Mouse (Mus musculus) thymus, postnatal 14 days (tissue): ENCODE data around the gene Ccnd1.
"Not testable (repeated sequence)": the region's sequence is repeated elsewhere in the genome, so short reads cannot be mapped to it uniquely, and the experiment has no call there.

Source experiments
- DNase-seq: peaks from one replicate; pipeline ENCODE4 v3.0.0; 2021

The Ccnd1 gene

GRCm38 (mm10) chr7:144906708-144907397 is 32.9 kb downstream of the Ccnd1 start:
- peak; percentile 59 for DNase-seq

- DNase-seq, result not testable (repeated sequence)
Measured at GRCm38 (mm10) chr7:144905514-144905913, 34.2 kb downstream of the Ccnd1 start.

DNA sequence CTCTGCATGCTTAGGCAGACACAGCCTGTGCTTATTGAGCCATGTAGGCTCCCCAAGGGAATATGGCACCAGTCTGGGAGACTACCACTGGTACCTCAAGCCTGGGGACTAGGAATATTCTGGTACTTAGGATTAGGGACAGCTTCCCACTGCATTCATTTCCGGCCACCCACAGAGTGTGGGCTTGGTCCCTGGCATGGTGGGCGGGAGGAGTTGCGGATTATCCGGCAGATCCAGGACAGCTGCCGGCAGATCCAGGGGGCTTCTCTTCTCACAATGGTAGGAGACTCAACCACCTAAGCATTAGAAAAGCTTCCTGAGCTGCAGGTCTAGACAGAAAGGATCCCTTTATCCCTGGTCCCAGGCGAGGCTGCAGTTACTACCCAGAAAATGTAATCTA is 41.2 kb downstream of the Ccnd1 start:
- no peak for DNase-seq

DNA sequence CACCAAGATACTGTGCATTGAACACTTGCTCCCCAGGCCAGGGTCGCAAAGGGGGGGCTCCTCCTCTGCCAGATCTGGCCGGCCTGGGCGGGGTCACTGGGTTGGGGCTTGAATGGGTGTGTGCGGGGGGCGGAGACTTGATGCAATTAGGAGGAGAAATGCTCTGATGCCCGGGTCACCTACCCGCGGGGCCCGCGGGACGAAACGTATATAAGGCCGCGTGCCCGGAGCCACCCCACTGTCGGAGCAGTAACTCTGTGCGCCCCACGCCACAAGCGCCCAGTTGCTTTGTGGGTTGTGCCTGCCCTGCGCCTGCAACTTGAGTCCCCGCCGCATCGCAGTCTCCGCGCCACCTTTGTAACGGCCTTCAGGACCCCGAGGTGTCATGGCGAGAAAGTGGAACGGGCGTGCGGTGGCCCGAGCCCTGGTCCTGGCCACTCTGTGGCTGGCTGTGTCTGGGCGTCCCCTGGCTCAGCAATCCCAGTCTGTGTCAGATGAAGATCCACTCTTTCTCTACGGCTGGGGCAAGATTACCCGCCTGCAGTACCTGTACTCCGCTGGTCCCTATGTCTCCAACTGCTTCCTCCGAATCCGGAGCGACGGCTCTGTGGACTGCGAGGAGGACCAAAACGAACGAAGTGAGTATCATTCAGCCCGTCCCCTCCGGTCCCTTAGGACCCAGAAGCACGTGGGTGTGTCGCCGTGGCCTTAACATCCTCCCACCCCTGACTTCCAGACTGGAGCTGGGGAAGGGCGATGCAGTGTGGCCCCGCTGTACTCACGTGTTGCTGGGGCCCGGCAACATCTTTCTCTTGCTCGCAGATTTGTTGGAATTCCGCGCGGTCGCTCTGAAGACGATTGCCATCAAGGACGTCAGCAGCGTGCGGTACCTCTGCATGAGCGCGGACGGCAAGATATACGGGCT is 43.2 kb downstream of the Ccnd1 start, which contains the start of gene Fgf15:
Gene Fgf15 (plus strand): TSS at position 238 of the 925 bp plus-strand sequence.
- no peak for DNase-seq

DNA sequence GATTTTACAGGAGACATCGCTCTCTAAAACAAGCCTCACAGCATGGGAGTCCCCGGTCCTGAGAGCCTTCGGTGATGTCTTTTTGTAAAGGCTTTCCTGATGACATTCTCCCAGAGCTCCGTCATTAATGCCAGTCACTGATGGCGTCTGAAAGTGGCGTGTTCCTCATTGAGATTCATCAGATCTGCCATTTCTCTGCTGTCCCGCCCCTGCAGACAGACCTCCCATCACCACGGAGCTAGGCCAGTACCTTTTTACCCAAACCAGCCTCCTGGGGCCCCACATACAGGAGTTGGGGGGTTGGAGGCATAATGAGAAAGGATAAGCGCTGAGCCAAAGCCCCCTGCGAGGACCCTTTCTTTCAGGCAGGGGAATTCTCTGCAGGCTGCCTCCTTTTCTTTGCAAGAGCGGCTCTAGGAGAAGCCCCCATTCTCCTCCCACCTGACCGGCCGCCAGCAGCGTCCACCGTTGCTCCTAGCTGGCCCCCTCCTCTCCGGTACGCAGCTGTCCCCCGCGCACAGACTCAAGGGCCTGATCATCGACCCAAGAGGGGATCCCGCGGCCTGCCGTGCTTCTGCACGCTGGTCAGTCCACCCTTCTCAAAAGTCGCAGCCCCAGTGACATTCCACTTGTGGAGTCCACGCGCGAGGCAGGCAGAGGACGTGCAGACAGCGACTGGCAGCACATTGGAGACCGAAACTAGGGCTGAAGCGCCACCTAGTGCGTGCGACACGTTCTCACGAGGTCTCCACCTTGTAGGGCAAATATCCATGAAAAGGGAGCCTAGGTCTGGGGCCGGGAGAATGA is 44.2 kb downstream of the Ccnd1 start:
- peak; percentile 56 for DNase-seq

- DNase-seq, result no peak
Measured at GRCm38 (mm10) chr7:144894706-144895105, 45.0 kb downstream of the Ccnd1 start.

GRCm38 (mm10) chr7:144894191-144894590 is 45.5 kb downstream of the Ccnd1 start:
- DNase-seq, result peak; percentile 18

- no peak for DNase-seq
Measured at GRCm38 (mm10) chr7:144892322-144892721, 47.4 kb downstream of the Ccnd1 start.

DNA sequence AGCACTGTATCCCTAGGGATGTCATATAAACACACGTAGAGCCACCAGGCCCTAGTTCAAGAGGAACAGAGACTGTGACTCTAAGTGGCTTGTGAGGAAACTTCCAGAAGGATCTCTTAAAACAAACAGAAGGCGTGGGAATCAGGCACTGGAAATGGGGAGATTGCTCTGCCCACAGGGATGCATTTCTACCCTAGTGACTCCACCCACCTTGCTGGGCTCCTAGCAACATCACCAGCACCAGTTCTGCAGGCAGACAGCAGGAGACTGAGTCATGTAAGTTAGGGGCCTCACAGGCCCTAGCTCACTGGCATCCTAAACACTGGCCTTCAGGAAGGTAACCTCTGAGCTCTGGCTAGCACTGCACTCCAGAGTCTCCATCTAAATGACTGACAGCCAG is 47.9 kb downstream of the Ccnd1 start:
- no peak for DNase-seq

DNA sequence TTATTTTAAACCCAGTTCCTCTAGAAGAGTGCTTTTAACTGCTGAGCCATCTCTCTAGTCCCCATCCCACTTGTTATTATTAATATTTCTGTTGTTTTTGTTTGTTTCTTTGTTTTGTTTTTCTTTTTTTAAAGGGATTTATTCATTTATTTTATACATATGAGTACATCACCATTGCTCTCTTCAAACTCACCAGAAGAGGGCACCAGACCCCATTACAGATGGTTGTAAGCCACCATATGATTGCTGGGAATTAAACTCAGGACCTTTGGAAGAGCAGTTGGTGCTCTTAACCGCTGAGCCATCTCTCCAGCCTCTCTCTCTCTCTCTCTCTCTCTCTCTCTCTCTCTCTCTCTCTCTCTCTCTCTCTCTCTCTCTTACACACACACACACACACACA is 49.1 kb downstream of the Ccnd1 start:
- DNase-seq, result not testable (repeated sequence)

GRCm38 (mm10) chr7:144888564-144889299 is 51.0 kb downstream of the Ccnd1 start:
- no peak for DNase-seq

GRCm38 (mm10) chr7:144887672-144888071 is 52.1 kb downstream of the Ccnd1 start:
- no peak for DNase-seq

- no peak for DNase-seq
Measured at GRCm38 (mm10) chr7:144883106-144883505, 56.6 kb downstream of the Ccnd1 start.
